Mouse (Mus musculus): ENCODE results near the gene Ube2f.

- TF ChIP-seq POLR2A (IDR thresholded peaks at IDR 0.05; ENCODE audit: extremely low read depth, insufficient read depth, low read length), result no peak
- no peak for TF ChIP-seq CTCF (IDR thresholded peaks at IDR 0.05; ENCODE audit: low read depth, low read length)
These were observed 12.4 kb upstream of the Ube2f start for GRCm38 (mm10) chr1:91237676-91238075.
